Mouse (Mus musculus) embryonic facial prominence, embryonic 13.5 days (tissue): ENCODE results near the gene Creb3l2. TPM values are rescaled to one million over a fixed set of nuclear protein-coding genes. Genes with fewer than 3 reads are reported as not detected.

Source experiments
- ATAC-seq: fragments of 200-750 bp; cut with Nextera tagmentation; 2 replicates; pipeline ENCODE4 v1.8.0; 2017; ENCODE audit warnings: low read depth; ENCODE audit not compliant: insufficient number of reproducible peaks, insufficient read depth, low FRiP score, low TSS enrichment
- H3K27ac ChIP-seq: fragments of 300-500 bp; sonication (generic); 2 replicates; pipeline ENCODE4 v1.5.1; 2015; ENCODE audit warnings: moderate library complexity, mild to moderate bottlenecking, inconsistent platforms
- H3K27me3 ChIP-seq: fragments of 300-500 bp; sonication (generic); 2 replicates; pipeline ENCODE4 v1.6.1; 2015; ENCODE audit warnings: mild to moderate bottlenecking, inconsistent platforms
- H3K36me3 ChIP-seq: fragments of 300-500 bp; sonication (generic); 2 replicates; pipeline ENCODE4 v1.6.1; 2015; ENCODE audit warnings: mild to moderate bottlenecking, inconsistent platforms
- H3K4me1 ChIP-seq: fragments of 300-500 bp; sonication (generic); 2 replicates; pipeline ENCODE4 v1.6.1; 2015; ENCODE audit warnings: inconsistent platforms
- H3K4me2 ChIP-seq: fragments of 300-500 bp; sonication (generic); 2 replicates; pipeline ENCODE4 v1.6.1; 2015; ENCODE audit warnings: moderate library complexity, mild to moderate bottlenecking, inconsistent platforms
- H3K4me3 ChIP-seq: fragments of 300-500 bp; sonication (generic); 2 replicates; pipeline ENCODE4 v1.5.1; 2015; ENCODE audit warnings: mild to moderate bottlenecking, inconsistent platforms
- H3K9ac ChIP-seq: fragments of 300-500 bp; sonication (generic); 2 replicates; pipeline ENCODE4 v1.6.1; 2015; ENCODE audit warnings: mild to moderate bottlenecking, inconsistent platforms
- H3K9me3 ChIP-seq: fragments of 300-500 bp; sonication (generic); 2 replicates; pipeline ENCODE4 v1.6.1; 2016; ENCODE audit warnings: inconsistent platforms
- WGBS: fragments of 180-500 bp; shearing (Covaris S2); methylation state at CpG from one replicate; pipeline ENCODE4 v1.1.7; 2015; ENCODE audit warnings: mixed read lengths; 5-methylcytosine and 5-hydroxymethylcytosine counted together
- polyA plus RNA-seq: library from polyadenylated mRNA; unstranded; fragments of >200 nt; fragmentation: Nextera tagmentation; extraction: Ambion mirVana; gene quantifications from 2 replicates; pipeline ENCODE4 v1.2.1, GENCODE M21; 2015

Gene Creb3l2
- polyA plus RNA-seq, 1 experiment from 2014 or later, result 26.9 TPM

DNA sequence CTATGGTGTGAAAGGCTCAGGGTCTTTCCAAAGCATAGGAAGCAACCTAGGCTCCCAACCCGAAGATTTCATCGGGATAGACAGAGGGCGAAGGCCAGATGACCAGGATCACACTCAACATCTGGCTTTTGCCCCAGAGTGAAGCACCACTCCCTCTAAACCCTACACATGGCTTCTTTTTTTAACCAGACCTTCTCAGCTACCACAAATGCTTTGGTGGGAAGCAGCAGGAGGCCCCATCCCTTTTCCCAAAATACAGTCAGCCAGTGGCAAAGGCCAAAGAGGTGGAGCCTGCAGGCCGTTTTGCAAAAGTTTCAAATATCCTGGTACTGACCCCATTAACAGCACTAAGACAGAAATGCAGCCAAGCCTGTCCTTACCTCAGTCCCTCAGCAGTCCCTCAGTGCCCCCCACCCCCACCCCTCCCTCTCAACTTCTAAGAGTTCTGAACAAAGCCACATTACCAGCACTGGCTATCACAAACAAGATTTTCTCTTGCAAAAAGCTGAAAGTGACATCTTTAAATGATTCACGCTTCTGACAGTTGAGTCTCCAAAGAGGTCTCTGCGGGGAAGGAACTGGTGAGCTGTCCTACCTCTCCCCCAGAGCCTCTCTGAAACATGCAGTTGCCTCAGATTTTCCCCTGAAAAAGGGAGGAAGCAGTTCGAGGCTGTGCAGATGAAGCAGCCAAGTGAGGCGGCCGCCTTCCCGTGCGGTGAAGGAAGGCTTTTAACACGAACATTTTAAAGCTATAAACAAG lies 1.3 kb downstream of the Creb3l2 start:
- Histone ChIP-seq H3K9ac (peak overlapping the region; percentile 92), H3K27ac (peak overlapping the region; percentile 96), H3K4me3 (peak overlapping the region; percentile 89), H3K4me1 (peaks cover 37% of the 10 kb centered on the region), H3K36me3 (peaks cover 6% of the 10 kb centered on the region; the same call in 1 of the 2 replicates), H3K4me2 (peak overlapping the region; percentile 70), H3K9me3 (no peaks in the 10 kb centered on the region), H3K27me3 (no peaks in the 10 kb centered on the region)
- WGBS, result 5% methylated on average over 12 of the region's 12 CpGs
- no peak for ATAC-seq

DNA sequence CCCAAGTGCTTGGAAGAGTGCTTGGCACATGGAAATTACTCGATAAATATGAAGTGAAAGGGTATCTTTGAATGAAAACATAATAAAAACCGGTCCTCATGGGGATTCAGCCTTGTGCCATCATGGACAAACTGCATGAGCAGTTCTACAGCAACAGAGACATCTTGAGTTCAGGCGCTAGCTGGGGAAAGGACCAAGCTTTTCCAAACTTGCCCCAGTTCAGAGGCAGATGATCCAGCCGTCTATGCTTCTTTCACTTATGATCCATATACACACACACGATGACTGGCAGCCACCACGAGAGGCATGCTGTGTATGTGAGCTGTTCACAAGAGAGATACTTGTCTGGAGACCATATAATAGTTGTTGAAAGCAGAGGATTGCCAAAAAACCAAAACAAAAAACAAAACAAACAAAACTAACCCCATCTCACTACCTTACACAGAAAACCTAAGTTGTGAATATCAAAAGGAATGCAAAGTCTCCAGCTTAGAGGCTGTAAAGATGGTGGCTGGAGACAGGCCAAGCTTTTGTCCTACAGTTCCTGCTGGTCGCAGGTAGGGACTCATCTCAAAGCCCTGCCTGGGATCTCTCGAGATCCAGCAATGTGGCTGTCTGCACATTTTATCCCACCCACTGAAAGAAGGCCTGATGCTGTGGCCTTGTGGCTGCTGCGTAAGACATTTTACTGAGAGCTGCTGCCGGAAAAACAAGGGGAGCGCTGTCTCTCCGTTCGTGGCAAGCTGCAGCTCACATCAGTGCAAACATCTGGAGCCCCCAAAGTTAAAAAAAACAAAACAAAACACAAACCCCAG lies 2.1 kb downstream of the Creb3l2 start:
- WGBS, result 30% methylated on average over 13 of the region's 13 CpGs
- H3K4me3 ChIP-seq, result peak overlapping the region; percentile 89
- no peak for ATAC-seq
- H3K9ac ChIP-seq, result peak overlapping the region; percentile 92
- peak overlapping the region; percentile 70 for H3K4me2 ChIP-seq
- peaks cover 42% of the 10 kb centered on the region for H3K4me1 ChIP-seq
- no peaks in the 10 kb centered on the region for H3K9me3 ChIP-seq
- no peaks in the 10 kb centered on the region for H3K27me3 ChIP-seq
- peak overlapping the region; percentile 96 for H3K27ac ChIP-seq
- peaks cover 10% of the 10 kb centered on the region for H3K36me3 ChIP-seq

DNA sequence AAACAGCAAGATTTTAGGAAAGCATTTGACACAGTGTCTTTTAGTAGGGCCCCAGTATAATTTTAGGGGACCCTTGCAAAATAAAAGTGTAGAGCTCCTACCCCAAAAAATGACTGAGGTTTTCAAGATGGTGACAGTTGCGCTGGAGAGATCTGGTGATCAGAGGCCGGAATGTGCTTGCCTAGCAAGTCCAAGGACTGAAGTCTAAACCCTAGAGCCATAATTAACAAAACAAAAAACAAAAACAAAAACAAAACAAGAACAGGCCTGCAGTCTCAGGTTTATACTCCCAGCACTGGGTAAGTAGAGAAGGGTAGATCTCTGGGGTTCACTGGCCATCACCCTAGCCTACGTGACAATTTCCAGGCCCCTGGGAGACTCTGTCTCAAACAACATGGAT lies 3.4 kb downstream of the Creb3l2 start:
- H3K4me3 ChIP-seq, result 0 out of 2 replicates have a peak overlapping the region, but pooled peaks have one; percentile 8
- WGBS, result 85% methylated on average over 3 of the region's 3 CpGs
- no peaks in the 10 kb centered on the region for H3K27me3 ChIP-seq
- no peak for ATAC-seq
- peaks cover 47% of the 10 kb centered on the region for H3K4me1 ChIP-seq
- H3K36me3 ChIP-seq, result peaks cover 10% of the 10 kb centered on the region
- H3K4me2 ChIP-seq, result peak overlapping the region; percentile 70
- no peak overlapping the region for H3K27ac ChIP-seq
- peak overlapping the region; percentile 47; the same call in 1 of the 2 replicates for H3K9ac ChIP-seq
- no peaks in the 10 kb centered on the region for H3K9me3 ChIP-seq

GRCm38 (mm10) chr6:37437086-37437485 lies 4.9 kb downstream of the Creb3l2 start:
- Histone ChIP-seq H3K9ac (no peak overlapping the region), H3K27me3 (no peaks in the 10 kb centered on the region), H3K4me2 (no peak overlapping the region), H3K4me3 (no peak overlapping the region), H3K36me3 (peaks cover 10% of the 10 kb centered on the region), H3K9me3 (no peaks in the 10 kb centered on the region), H3K27ac (no peak overlapping the region), H3K4me1 (peaks cover 52% of the 10 kb centered on the region)
- no peak for ATAC-seq
- WGBS, result 90% methylated on average over 13 of the region's 13 CpGs

GRCm38 (mm10) chr6:37435391-37435790 lies 6.6 kb downstream of the Creb3l2 start:
- Histone ChIP-seq H3K27ac (no peak overlapping the region), H3K9ac (no peak overlapping the region), H3K36me3 (peaks cover 10% of the 10 kb centered on the region), H3K4me1 (peaks cover 67% of the 10 kb centered on the region), H3K9me3 (no peaks in the 10 kb centered on the region), H3K4me2 (no peak overlapping the region), H3K27me3 (no peaks in the 10 kb centered on the region), H3K4me3 (no peak overlapping the region)
- WGBS, result 73% methylated on average over 6 of the region's 6 CpGs
- no peak for ATAC-seq

DNA sequence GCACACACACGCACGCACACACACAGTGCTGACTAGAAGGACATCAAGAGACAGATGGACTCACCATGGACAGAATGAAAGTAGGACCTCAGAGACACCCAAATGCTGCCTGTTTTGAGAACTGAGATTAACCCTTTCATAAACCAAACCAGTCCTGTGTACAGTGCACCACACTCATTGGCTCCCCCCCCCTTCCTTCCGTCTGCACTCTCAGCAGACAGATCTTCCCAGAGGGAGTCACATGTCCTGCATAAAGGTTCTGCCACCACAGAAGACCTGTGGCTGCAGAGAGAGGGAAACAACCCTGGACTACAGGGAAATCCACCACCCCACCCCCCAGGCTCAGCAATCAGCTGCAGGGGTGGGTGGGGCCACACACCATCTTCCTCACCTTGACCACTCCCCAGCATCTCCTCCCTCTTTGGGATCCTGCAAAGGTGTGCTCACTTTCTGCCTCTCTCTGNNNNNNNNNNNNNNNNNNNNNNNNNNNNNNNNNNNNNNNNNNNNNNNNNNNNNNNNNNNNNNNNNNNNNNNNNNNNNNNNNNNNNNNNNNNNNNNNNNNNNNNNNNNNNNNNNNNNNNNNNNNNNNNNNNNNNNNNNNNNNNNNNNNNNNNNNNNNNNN lies 12.0 kb downstream of the Creb3l2 start:
- 88% methylated on average over 3 of the region's 3 CpGs for WGBS
- Histone ChIP-seq H3K9ac (no peak overlapping the region), H3K27ac (peak overlapping the region; percentile 95), H3K27me3 (no peaks in the 10 kb centered on the region), H3K4me3 (no peak overlapping the region), H3K4me2 (peak overlapping the region; percentile 55), H3K4me1 (peaks cover 64% of the 10 kb centered on the region), H3K9me3 (no peaks in the 10 kb centered on the region), H3K36me3 (peaks cover 16% of the 10 kb centered on the region)
- ATAC-seq, result no peak

DNA sequence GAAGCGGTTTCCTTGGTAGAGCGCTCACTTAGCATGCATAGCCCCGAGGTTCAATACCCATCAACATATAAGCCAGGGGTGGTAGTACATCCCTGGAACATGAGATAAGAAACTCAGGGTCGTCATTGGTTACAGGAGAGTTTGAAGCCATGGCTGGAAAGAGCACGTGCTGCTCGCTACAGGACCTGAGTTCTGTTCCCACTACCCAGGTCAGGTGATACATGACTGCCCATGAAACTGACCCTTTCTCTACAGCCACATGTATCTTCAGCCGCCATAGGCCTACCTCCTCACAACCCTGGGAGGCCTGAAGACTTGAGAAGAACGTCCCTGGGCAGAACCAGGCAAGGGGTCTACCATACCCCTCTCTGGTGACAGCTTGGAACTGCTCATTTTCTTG lies 13.0 kb downstream of the Creb3l2 start:
- 84% methylated on average over 8 of the region's 8 CpGs for WGBS
- H3K9me3 ChIP-seq, result no peaks in the 10 kb centered on the region
- peaks cover 68% of the 10 kb centered on the region for H3K4me1 ChIP-seq
- no peaks in the 10 kb centered on the region for H3K27me3 ChIP-seq
- peak overlapping the region; percentile 74; the same call in 1 of the 2 replicates for H3K27ac ChIP-seq
- H3K4me3 ChIP-seq, result no peak overlapping the region
- H3K36me3 ChIP-seq, result peaks cover 16% of the 10 kb centered on the region
- no peak overlapping the region for H3K9ac ChIP-seq
- no peak overlapping the region for H3K4me2 ChIP-seq
- ATAC-seq, result no peak

- no peak overlapping the region for H3K4me3 ChIP-seq
- 0 out of 2 replicates have a peak overlapping the region, but pooled peaks have one; percentile 21 for H3K9ac ChIP-seq
- 67% methylated on average over 11 of the region's 11 CpGs for WGBS
- H3K9me3 ChIP-seq, result no peaks in the 10 kb centered on the region
- H3K36me3 ChIP-seq, result peaks cover 16% of the 10 kb centered on the region
- no peak for ATAC-seq
- H3K4me1 ChIP-seq, result peaks cover 76% of the 10 kb centered on the region
- H3K4me2 ChIP-seq, result no peak overlapping the region; the same call in 1 of the 2 replicates
- H3K27ac ChIP-seq, result peak overlapping the region; percentile 74
- no peaks in the 10 kb centered on the region for H3K27me3 ChIP-seq
Measured at GRCm38 (mm10) chr6:37428044-37428443, 13.9 kb downstream of the Creb3l2 start.

- ATAC-seq, result no peak
- Histone ChIP-seq H3K27me3 (no peaks in the 10 kb centered on the region), H3K9me3 (no peaks in the 10 kb centered on the region), H3K4me1 (peaks cover 70% of the 10 kb centered on the region), H3K9ac (no peak overlapping the region), H3K36me3 (peaks cover 16% of the 10 kb centered on the region), H3K27ac (no peak overlapping the region), H3K4me2 (no peak overlapping the region), H3K4me3 (no peak overlapping the region)
- WGBS, result 83% methylated on average over 2 of the region's 2 CpGs
Measured at GRCm38 (mm10) chr6:37426615-37427014, 15.3 kb downstream of the Creb3l2 start.

- Histone ChIP-seq H3K4me1 (peaks cover 63% of the 10 kb centered on the region), H3K27ac (no peak overlapping the region)
Measured at GRCm38 (mm10) chr6:37425833-37426232, 16.1 kb downstream of the Creb3l2 start.

DNA sequence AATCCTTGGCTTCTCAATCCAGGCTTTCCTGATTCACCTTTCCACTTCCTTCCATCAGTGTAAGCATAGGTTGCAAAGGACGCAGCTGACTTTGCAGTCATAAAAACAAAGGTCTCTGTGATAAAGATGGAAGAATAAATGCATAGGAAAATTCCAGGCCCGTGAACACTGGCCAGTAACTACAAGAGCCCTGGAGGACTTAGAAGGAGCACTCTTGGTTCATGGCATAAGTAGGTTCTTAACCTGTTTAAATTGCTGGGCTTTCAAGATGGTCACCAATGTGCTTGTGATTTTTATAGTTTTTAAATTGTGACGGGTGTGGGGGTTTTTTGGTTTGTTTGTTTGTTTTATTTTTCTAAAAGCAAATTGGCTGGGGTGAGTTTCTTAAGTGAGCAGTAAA lies 16.9 kb downstream of the Creb3l2 start:
- peaks cover 16% of the 10 kb centered on the region for H3K36me3 ChIP-seq
- no peak overlapping the region for H3K4me2 ChIP-seq
- H3K9me3 ChIP-seq, result no peaks in the 10 kb centered on the region
- WGBS, result 84% methylated on average over 3 of the region's 3 CpGs
- H3K4me1 ChIP-seq, result peaks cover 59% of the 10 kb centered on the region
- peak overlapping the region; percentile 85 for H3K27ac ChIP-seq
- H3K27me3 ChIP-seq, result no peaks in the 10 kb centered on the region
- no peak for ATAC-seq
- H3K4me3 ChIP-seq, result no peak overlapping the region
- no peak overlapping the region for H3K9ac ChIP-seq

More at GRCm38 (mm10) chr6:37425833-37426232, 16.1 kb downstream of the Creb3l2 start:
- H3K4me3 ChIP-seq, result no peak overlapping the region
- no peak overlapping the region for H3K4me2 ChIP-seq
- H3K27me3 ChIP-seq, result no peaks in the 10 kb centered on the region
- peaks cover 16% of the 10 kb centered on the region for H3K36me3 ChIP-seq
- no peaks in the 10 kb centered on the region for H3K9me3 ChIP-seq
- no peak for ATAC-seq
- 73% methylated on average over 3 of the region's 3 CpGs for WGBS
- no peak overlapping the region for H3K9ac ChIP-seq
